Mouse (Mus musculus): ENCODE results near the gene Kcp.

Kcp gene

DNA sequence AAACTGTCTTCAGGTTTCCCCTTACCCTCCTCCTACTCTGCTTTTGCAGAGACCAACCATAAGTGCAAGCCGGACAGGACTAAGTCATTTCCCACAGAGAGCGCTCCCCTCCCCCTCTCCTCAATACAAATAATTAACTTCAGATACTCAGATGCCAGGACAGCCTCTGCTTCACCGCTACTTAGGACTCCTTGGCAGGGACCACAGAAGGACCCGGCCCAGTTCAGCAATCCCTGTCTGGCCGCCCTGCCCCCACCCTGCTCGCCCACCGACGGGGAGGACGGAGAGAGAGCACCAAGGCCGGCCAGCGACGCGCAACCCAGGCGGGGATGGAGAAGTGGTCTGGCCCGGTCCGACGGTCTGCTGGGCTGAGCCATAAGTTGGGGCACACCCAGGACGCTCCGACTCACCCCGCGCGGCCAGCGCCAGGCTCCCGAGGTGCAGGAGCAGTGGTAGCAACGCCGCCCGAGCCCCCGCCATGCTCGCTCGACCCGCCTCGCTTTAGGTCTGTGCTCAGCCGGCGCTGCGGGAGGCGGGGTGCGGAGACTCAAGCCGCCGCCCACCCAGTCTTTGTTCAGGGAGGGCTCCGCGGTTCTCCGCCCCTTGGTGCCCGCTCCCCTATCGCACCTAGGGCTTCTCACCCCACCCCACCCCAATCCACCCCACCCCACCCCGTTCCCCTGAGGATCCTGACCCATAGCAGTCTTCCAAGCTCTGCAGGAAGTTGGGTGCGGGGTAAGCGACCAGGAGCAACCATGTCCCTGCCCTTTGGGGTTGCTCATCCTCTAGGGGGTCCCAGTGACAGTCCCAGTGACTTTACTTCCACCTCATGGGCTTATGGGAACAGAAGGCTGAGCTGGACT is at the start of gene Kcp:
TSS of gene Kcp (minus strand) at position 506 of the 863 bp plus-strand sequence.
- in situ Hi-C loops (cut with MboI, MseI) = no loop called here

DNA sequence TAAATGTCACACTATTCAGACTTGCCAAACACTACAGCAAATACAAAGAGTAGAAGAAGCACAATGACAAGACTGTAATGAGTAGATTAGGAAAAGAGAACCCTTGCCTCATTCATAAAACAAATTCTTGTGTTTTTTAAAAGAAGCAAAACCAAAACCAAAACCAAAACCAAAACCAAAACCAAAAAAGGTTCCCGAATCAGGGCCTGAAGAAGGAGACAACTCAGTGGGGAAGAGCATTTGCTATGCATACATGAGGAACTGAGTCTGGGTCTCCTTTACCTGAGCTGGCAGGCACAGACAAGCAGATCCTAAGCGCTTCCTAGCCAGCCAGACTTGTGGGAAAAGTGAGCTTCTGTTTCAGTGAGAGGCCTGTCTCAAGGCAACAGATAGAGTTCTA is 49.4 kb upstream of the Kcp start:
- in situ Hi-C loops (cut with MboI, MseI) = loop anchor here (5.0 kb wide), 1 partner anchor 35 kb away; no protein-coding TSS in a partner anchor

DNA sequence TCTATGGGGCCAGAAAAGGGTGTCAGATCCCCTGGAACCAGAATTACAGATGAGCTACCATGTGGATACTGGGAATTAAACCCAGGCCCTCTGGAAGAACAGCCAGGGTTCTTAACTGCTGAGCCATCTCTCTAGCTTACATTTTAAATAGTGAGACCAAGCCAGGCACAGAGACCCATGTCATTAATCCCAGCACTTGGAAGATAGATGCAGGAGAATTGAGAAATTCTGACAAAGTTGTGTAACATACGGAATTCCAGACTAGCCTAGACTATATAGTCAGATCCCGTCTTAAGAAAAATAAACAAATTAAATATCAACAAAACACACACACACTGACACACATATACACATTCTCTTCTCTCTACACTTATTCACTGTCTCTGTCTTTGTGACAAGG is 44.8 kb upstream of the Kcp start:
- in situ Hi-C loops (cut with MboI, MseI) = no loop called here

DNA sequence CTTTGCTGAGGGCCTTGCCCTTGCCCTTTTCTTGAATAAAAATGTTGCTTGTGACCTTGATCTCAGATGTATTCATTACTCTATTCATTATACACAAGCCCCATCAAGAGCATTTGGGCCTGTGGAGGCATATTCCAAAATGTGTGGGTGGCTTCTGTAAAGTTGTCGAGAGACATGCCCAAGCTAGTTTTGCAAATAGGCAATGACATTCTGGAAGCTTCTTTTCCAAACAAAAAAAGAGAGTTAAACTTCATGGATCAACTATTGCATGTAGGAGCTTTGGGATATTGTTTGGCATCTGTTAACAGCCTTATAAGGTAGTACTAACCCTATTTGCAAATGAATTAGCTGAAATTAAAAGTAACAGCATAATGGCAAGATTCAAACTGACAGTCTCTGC is 40.3 kb upstream of the Kcp start:
- in situ Hi-C loops (cut with MboI, MseI) = no loop called here

DNA sequence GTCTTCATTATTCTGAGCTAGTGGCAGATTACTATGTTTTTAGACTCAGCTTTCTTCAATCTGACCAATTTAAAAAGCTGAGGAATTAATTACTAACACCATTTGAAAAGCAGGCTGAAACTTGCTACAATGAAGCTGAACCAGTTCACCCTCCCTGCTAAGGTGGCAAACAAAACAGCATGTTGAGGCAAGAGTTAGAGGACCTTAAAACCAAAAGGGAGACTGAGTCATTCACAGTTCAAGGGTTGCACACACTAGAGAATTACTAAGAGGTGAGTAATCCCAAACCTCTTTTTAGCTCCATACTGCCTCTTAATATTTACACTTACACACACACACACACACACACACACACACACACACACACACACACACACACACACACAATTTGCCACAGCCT is 39.8 kb upstream of the Kcp start:
- in situ Hi-C loops (cut with MboI, MseI) = no loop called here

DNA sequence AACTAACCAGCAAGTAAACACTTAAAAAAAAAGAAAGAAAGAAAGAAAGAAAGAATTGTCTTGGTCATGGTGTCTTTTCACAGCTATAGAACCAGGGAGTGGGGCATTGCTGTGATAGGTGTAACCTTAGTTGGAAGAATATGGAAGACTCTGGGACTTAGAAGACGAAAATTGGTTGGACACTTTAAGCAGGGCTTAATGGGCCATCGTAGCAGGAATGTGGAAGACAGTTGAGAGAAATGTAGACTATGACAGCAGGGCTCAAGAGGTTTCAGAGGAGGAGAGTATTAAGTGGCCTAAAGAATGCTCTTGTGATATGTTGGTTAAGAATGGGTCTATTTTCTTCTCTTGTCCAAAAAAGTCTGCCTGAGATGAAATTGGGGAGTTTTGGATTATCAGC is 37.9 kb upstream of the Kcp start:
- in situ Hi-C loops (cut with MboI, MseI) = no loop called here

DNA sequence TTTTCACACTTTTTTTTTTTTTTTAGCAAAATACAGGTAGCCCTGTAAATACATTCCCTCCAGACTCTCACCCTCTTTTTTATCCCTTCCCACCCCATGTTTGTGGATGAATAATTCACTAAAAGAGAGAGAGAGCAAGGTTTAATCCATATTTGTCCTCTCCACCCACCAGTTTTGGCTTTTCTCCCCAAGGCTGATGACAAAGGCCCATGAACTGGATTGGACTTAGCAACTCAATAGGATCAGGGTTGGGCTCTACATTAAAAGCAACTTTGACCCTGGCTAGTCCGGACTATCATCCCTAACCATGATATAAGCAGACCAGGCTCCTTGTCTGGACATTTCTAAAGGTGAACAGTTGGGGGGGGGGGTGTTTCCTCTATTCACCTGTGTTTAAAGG is 33.2 kb upstream of the Kcp start:
- in situ Hi-C loops (cut with MboI, MseI) = no loop called here

DNA sequence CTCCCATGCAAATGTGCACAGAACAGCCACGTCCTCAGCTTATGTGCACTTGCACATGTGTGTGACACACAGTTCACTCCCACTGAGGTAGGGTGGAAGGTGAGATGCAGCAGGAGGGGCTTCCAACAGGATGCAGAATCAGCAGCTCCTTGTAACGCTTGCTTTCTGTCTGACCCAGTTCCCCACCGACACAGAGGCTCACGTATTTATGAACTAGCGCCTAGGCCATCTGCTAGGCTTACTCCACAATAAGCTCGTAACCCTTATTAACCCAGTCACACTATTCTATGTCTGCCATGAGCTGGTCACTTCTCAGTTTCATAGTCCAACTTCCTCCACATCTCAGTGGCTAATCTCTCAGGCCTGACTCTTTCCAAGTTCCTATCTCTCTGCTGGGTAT is 32.5 kb upstream of the Kcp start:
- in situ Hi-C loops (cut with MboI, MseI) = no loop called here

DNA sequence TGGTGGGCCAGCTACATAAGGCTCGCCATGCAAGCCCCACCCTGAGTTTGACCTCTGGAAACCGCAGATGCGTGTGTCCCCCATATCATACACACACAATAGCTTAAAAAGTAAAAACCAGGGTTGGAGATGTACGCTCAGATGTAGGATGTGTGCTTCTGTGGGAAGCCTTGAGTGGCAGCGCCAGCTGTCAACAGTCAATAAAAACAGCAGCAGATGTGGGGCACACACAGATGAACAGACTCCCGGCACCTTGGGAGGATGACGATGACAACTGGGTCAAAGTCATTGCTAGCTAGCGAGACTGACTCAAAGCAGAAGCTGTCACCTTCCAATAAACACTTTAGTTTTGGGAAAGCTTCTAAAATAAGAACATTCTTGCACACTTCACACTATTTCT is 31.8 kb upstream of the Kcp start:
- in situ Hi-C loops (cut with MboI, MseI) = no loop called here

DNA sequence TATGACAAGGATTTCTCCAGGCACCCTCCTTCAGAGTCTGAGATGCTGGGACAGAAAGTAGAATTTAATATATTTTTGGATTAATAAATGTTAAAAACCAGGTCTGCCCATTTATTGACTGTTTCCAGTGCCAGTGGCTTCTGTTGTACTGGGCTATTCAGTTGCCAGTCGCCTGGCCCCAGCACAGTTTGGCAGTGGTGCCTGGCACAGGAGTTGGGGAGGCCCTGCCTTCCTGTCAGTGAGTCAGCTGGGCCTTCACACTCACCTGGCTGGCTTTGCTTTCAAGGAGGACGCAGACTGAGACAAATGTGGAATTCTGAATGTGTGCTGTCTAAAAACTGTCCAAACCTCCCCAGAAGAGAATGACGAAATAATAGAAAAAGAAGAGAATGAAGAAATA is 29.5 kb upstream of the Kcp start:
- in situ Hi-C loops (cut with MboI, MseI) = no loop called here

DNA sequence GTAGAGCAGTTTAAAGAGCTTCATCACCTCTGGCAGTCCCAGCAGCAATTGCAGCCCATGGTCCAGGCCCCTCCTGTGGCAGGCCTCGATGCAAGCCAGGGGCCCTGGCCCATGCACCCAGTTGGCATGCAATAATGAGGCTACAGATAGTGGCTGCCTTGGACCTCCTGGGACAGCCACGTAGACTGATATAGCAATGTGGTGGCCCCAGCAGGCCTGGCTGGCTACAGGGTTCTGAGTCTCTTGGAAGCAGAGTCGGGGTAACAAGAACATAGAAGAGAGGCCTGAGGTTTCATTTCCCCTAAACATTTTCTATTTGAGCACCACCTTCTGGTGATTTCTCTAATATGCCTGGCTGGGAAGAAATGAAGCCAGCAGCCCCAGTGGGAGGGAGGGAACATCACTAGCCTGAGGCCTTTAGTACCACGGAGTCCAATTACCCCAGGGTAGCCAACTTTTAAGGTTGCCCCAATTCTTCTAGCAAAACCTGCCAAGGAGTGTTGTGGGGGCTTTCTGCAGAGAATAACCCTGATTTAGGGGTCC is 29.0 kb upstream of the Kcp start:
- in situ Hi-C loops (cut with MboI, MseI) = no loop called here

DNA sequence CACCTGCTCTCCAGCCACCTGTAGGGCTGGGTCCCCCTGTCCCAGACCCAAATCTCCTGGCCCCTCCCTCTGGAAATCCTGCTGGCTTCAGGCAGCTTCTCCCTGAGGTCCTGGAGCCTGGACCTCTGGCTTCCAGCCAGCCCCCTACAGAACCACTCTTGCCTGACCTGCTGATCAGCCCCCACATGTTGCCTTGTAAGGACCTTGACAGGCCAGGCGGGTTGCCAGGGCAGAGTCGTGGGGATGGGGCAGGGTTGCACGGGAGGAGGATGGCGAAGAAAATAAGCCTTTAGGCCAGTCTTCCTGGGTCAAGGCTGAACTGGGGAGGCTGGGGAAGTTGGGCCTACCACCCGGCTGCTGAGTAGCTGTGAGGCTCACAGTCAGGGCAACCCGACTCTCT is 27.6 kb upstream of the Kcp start:
- in situ Hi-C loops (cut with MboI, MseI) = no loop called here

DNA sequence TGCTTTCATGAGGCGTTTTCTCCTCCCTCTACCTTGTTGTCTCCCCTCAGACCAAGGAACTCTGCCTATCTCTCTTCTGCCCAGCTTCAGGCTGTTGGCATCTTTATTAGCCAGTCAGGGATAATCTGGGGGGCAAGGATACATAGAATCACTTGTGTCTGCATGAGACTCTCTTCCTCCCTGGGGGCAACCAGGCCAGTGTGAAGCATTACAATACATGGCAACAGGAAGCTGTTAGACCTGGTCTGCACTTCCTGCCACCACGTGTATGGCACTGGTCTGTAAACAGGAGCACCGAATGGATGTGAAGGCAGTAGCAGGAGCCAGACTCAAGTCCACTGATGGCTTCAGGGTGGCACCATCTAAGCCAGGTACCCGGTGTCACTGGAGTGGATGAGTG is 22.3 kb upstream of the Kcp start:
- in situ Hi-C loops (cut with MboI, MseI) = no loop called here

DNA sequence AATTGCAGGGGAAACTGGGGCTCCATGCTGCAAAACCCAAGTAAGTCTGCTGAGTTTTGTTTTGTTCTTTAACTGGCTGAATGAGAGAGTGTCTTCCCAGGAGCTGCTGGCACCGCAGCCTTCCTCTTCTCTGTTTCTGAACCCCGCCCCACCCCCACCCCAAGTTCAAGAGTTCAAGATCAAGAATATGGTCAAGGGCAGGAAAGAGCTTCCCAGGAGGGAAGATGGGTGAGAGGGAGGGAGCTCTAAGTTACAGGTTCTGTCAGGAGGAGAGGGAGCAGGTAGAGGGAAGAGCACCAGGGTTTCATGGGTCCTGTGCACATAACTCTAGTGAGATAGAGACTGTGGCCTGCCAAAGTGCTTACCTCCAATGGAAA is 21.7 kb upstream of the Kcp start:
- in situ Hi-C loops (cut with MboI, MseI) = no loop called here

DNA sequence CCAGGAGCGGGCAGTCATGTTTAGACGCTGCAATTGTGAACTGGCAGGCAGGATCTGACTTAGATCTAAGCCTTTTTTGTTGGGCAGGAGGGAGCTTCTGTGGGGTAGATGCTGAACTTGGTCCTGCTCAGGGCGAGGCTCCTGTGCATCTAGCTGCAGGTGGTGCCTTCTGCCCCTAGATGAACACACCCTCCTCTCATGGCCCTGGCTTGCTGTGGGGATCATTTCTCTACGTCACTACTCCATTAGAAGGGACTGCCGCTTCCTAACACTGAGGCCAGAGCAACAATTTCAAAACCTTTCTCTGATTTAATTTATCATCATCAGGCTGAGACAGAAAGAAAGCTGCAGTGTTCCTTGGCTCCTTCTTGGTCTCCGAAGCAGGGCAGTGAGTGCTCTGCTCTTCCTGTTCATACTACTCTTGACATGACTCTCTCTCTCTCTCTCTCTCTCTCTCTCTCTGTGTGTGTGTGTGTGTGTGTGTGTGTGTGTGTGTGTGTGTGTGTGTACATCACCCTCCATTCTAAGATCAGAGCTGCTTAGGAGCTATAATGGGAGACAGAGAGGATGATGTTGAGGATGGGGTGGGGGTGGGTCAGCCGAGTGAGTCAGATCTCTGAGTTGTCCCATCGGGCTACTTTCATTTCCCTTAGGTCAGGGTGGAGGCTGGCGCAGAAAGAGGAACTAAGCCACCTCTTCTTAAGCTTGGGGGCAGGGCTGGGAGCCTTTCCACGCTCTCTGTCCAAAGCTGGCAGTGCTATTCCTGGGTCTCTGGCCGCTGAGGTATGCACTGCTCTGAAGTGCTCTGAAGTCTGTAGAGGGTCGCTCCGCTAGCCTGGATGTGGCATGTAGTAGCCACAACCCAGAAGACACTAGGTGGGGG is 21.1 kb upstream of the Kcp start:
- in situ Hi-C loops (cut with MboI, MseI) = no loop called here

DNA sequence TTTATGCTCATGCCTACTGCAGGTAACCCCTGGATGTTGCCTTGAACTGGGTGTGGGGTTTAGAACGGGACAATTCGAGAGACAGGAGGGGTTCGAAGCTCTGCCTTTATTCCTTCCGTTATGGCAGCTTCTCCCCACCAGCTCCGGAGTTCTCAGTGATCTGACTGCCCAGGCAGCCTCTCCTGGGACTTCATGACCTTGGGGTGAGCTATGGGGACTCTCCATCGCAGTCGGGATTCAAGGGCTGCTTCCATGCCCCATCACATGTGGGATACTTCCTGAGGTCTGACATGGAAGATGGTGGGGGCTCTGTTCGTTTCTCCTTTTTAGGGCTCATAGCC is 20.4 kb upstream of the Kcp start:
- in situ Hi-C loops (cut with MboI, MseI) = no loop called here

DNA sequence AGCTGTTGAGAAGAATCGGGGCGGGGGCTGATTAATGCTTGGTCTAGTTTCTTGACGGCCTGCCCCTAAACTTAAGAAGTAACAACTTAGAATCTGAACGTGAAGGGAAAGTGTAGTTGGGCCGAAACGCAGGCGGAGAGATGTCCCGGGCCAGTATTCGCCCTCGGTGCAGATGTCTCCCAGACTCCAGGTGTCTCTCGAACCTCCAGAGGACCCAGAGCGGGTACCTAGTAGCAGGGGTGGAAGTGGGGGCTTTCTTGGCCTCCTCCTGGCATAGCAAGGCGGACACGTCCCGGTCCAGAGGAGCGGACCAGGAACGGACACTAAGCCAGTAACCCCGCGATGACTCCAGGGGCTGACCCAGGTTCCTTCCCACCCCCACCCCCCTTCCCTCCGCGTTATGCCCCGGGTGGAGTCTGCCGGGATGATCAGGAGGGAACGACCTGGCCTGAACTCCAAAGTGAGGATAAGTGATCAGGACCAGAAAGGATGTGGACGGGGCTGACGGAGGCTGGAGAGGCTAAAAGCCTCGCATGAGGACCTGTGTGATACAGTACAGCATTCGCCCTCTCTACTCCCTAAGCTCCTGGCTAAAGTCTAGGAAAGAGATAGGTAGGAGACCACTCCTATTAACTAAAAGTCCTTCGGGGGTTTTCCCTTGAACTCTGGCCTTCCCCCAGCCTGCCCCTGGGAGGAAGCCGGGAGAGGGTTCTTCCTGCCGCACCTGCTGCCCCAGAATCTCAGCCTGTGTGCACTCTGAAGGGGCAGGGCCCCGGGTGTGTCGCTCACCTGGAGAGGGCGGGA is 19.8 kb upstream of the Kcp start:
- in situ Hi-C loops (cut with MboI, MseI) = no loop called here

DNA sequence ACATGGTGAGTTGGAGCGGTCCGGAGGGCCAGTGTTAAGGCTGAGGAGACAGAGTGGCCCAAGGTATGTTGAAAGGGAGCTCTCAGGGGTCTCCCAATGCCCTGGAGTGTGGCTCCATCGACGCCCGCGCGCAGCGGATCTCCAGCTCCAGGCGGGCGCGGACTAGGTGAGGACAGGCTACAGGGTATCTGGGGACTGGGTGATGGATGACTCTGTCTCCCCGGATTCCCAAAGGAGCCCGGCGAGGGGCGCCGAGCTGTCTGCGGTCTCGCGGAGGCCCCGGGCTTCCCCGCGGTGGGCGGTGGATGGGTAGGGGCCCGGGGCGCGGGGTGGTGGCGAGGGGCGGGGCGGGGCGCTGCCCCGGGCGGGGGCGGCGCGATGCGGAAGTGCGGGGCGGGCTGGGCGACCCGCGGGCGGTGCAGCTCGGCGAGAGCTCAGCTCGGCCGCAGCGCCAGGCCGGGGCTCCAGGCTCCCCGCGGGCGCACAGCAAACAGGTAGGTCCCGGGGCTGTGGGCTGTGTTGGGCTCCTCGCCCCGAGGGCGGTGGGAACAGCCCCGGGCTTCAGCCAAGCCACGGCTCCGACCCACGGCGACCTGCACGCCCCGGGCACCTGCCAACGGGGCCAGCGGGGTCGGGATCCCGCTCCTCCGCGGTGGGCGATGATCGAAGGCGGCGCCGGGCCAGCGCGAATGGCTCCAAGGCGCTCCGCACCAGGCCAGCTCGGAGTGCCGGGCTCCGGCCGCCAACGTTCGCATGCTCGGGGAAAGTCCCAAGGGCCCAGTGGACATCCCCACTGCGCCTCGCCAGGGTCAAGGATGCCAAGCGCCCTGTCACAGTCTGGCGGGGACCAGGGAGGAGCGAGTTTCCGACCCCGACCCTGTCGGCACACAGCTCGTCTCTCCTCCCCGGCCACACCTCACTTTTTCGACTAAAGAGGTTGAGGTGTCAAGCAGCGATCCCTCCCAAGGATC is 18.8 kb upstream of the Kcp start, which contains the start of gene Irf5:
TSS of gene Irf5 (plus strand) at position 345 of the 971 bp plus-strand sequence.
- in situ Hi-C loops (cut with MboI, MseI) = no loop called here

DNA sequence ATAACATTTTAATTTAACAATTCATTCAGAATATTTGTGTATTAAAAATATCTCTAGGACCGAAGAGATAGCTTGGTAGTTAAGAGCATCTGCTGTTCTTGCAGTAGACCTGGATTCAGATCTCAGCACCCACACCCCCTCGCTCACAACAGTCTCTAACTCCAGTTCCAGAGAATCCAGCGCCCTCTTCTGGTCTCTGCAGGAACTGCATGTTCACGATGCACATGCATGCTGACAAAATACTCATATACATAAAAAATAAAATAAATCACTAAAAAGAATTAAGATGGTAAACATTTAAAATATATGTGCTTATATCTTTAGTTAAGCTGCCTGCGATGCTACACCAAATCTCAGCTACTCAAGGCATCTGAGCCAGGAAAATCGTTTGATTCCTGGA is 17.5 kb upstream of the Kcp start:
- in situ Hi-C loops (cut with MboI, MseI) = no loop called here

DNA sequence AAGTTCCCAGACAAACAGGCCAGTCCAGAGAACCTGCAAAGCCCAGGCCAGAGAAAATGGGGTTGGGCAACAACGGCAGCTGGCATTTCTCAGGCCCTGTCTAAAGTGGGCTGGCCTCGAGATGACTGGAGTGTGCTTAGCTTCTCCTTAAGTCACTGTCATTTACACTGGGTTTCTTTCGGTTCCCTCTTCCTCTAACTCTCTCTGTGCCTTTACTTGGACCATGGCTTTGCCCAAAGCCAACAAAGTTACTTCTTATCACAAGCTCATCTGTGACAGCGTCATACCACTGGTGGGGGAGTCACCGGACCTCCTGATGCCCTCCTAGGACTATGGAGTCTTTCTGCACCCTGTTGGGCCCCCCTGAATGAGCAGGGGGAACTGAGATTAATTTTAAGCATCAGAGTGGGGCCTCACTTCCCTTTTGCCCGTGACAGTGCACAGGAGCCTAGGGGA is 16.3 kb upstream of the Kcp start:
- in situ Hi-C loops (cut with MboI, MseI) = no loop called here
